Comparison of ENCODE assay signal across 16 mouse cellular contexts in the genomic region with DNA sequence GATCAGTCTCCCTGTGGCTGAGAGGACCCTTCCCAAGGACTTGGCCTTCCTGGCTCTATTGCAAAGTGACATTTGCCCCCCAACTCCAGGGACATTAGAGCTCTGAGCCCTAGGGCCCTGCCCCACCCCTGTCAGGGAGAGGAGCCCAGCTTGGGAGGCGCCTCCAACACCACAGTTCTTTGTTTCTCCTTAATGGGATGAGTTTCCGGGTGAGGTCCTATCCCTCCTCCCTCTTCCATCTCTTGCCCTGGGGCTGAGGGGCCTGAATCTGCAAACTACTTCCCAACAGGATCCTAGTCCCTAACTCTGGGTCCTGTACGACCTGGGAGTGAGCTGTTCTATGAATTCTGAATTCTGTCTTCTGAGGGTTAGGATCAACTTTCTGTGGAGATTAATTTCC.
"Had no signal": no experiment of that assay in that cellular context is flagged by ENCODE, and none has a peak within 500 bp of the region (broad histone marks: within the 10 kb centered on the region; RNA-seq: fewer than 3 reads in every experiment).

No protein-coding gene starts in this region.

- H3K9me3 ChIP-seq: limb, embryonic 13.5 days; liver, embryonic 15.5 days; megakaryocyte, embryonic 14.5 days; midbrain, embryonic 12.5 days had no signal

- H3K27ac ChIP-seq: liver, embryonic 15.5 days; macrophage; midbrain, embryonic 12.5 days had no signal

- H3K4me2 ChIP-seq: limb, embryonic 13.5 days; liver, embryonic 11.5 days; liver, embryonic 15.5 days; midbrain, embryonic 12.5 days had no signal

- H3K4me3 ChIP-seq: limb, embryonic 13.5 days; liver, embryonic 15.5 days; megakaryocyte, embryonic 14.5 days; midbrain, embryonic 12.5 days had no signal

- H3K9ac ChIP-seq: limb, embryonic 13.5 days; liver, embryonic 15.5 days; midbrain, embryonic 12.5 days had no signal

- H3K36me3 ChIP-seq: limb, embryonic 13.5 days; liver, embryonic 15.5 days; midbrain, embryonic 12.5 days had no signal

- DNase-seq: kidney, adult 2 months; kidney, postnatal 25 days; layer of hippocampus, adult 9-11 months; layer of hippocampus, postnatal 36 days; lung, adult 2 months; lung, postnatal 10 days; right cerebral cortex, adult 18-20 months; spleen, adult 18-20 months; thymus, adult 2 months; thymus, postnatal 25 days had no signal
